Mouse (Mus musculus) hindlimb bud, embryonic 11.5 days (tissue): ENCODE results near the gene Capn12.
"Not testable (repeated sequence)": the region's sequence is repeated elsewhere in the genome, so short reads cannot be mapped to it uniquely, and the experiment has no call there.

Experiments
- DNase-seq: peaks from one replicate; pipeline ENCODE4 v3.0.0-alpha.2; 2012; ENCODE audit warnings: low read depth, low spot score; ENCODE audit errors: extremely low spot score

The Capn12 gene

GRCm38 (mm10) chr7:28881199-28881598, at the start of gene Capn12:
Capn12 (plus strand) TSS chr7:28881422.
- DNase-seq = no peak

GRCm38 (mm10) chr7:28832137-28832536, 49.1 kb upstream of the Capn12 start:
- no peak for DNase-seq

- DNase-seq = no peak
Measured at GRCm38 (mm10) chr7:28833723-28834347, 47.4 kb upstream of the Capn12 start, which contains the start of gene Lgals4. Lgals4 (plus strand) TSS chr7:28833854.

- DNase-seq = no peak
Measured at GRCm38 (mm10) chr7:28836936-28837335, 44.3 kb upstream of the Capn12 start.

- no peak for DNase-seq
Measured at GRCm38 (mm10) chr7:28838331-28838730, 42.9 kb upstream of the Capn12 start.

- no peak for DNase-seq
Measured at GRCm38 (mm10) chr7:28847273-28847672, 33.9 kb upstream of the Capn12 start.

- DNase-seq = no peak
Measured at GRCm38 (mm10) chr7:28849700-28850236, 31.5 kb upstream of the Capn12 start.

GRCm38 (mm10) chr7:28850642-28851041, 30.6 kb upstream of the Capn12 start:
- DNase-seq = no peak

GRCm38 (mm10) chr7:28859953-28860352, 21.3 kb upstream of the Capn12 start:
- no peak for DNase-seq

GRCm38 (mm10) chr7:28860898-28861297, 20.3 kb upstream of the Capn12 start:
- DNase-seq = no peak

GRCm38 (mm10) chr7:28862817-28863499, 18.3 kb upstream of the Capn12 start:
- DNase-seq = no peak

- DNase-seq = no peak
Measured at GRCm38 (mm10) chr7:28863540-28863939, 17.7 kb upstream of the Capn12 start, which contains the start of gene Lgals7. Lgals7 (plus strand) TSS chr7:28863853.

GRCm38 (mm10) chr7:28864288-28864750, 16.9 kb upstream of the Capn12 start:
- no peak for DNase-seq

GRCm38 (mm10) chr7:28865481-28866300, 15.5 kb upstream of the Capn12 start:
- no peak for DNase-seq

GRCm38 (mm10) chr7:28866769-28867507, 14.3 kb upstream of the Capn12 start:
- DNase-seq = no peak

- DNase-seq = not testable (repeated sequence)
Measured at GRCm38 (mm10) chr7:28867508-28868340, 13.5 kb upstream of the Capn12 start.

GRCm38 (mm10) chr7:28870901-28871664, 10.1 kb upstream of the Capn12 start:
- DNase-seq = no peak

GRCm38 (mm10) chr7:28874565-28874964, 6.7 kb upstream of the Capn12 start:
- DNase-seq = no peak

- DNase-seq = no peak
Measured at GRCm38 (mm10) chr7:28876099-28876498, 5.1 kb upstream of the Capn12 start.
